ENCODE assay signal across 20 mouse cellular contexts in the genomic region with DNA sequence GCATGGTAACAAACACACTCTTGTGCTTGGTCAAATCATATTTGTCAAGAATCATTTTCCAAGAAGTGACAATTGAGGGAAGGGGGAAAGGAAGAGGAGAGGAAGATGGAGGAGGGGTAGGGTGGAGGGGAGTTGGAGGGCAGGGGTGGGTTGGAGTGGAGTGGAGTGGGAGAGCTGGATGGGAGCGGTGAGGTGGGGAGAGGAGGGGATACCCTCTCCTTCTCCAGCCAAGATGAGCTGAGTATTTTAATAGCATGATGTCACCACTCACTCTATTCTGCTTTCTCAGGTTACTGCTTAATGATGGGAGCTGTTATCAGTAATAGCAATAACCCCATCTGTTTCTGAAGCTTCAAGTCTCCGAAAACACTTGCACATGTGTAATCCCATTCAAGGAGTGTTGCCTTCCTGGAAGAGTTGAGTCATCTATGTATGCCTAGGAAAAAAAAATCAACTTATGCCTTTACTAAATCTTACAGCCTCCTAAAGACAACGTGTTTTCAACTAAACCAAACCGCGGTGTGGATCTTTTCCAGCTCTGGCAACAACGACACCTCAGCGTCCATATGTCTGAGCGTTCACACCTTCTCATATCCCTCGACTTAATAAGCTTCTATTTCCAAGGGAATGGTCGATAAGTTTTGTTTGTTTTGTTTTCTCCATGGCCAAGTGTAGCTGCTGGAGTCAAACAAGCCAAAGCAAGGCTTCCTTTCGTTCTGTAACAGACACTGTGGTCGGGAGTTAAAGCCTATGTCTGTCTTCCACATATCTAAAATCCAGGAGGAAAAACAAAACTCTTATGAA.
A peak's percentile ranks its signal among the peaks of the same experiment; 100 is the strongest.
DNase-seq lines count a peak whose midpoint lies in the region; ATAC-seq and TF ChIP-seq lines count a peak whose summit lies in the region.
"Had no signal": no experiment of that assay in that cellular context is flagged by ENCODE, and none has a peak within 500 bp of the region (broad histone marks: within the 10 kb centered on the region; RNA-seq: fewer than 3 reads in every experiment).

No protein-coding gene starts in this region.

- H3K4me3 ChIP-seq in heart, embryonic 13.5 days, result no peak overlapping the region
- H3K4me3 ChIP-seq in kidney, postnatal 0 days (replicated peaks; ENCODE audit: low read depth, low read length), result no peak overlapping the region
- H3K4me3 ChIP-seq in embryonic fibroblast, embryonic 13.5 days (ENCODE audit: insufficient read depth, low read length), result no peak overlapping the region
- H3K4me3 ChIP-seq: hindbrain, embryonic 12.5 days; left cerebral cortex, adult 2 months; midbrain, embryonic 12.5 days; neural tube, embryonic 13.5 days had no signal

- no peak for ATAC-seq in heart, embryonic 13.5 days (ENCODE audit: extremely low read depth, insufficient number of reproducible peaks, low FRiP score, low TSS enrichment)
- no peak for ATAC-seq in kidney, postnatal 0 days (replicated peaks; ENCODE audit: low FRiP score, low read depth)
- ATAC-seq: CD4-positive, CD25-positive, alpha-beta regulatory T cell, adult 4 months; inflammation-experienced regulatory T-cells, adult 6 months had no signal

- H3K9ac ChIP-seq in heart, embryonic 13.5 days, result no peak overlapping the region
- no peak overlapping the region for H3K9ac ChIP-seq in kidney, postnatal 0 days (ENCODE audit: low read depth, low read length)
- H3K9ac ChIP-seq: hindbrain, embryonic 12.5 days; midbrain, embryonic 12.5 days; neural tube, embryonic 13.5 days had no signal

- no peak for TF ChIP-seq CTCF in kidney, postnatal 0 days (IDR thresholded peaks at IDR 0.05; ENCODE audit: low read depth)
- TF ChIP-seq CTCF in brain, embryonic 14.5 days (IDR thresholded peaks at IDR 0.05; ENCODE audit: borderline replicate concordance, extremely low read depth, insufficient read depth, insufficient read length), result no peak
- TF ChIP-seq CTCF in embryonic fibroblast, embryonic 13.5 days (IDR thresholded peaks at IDR 0.05; ENCODE audit: borderline replicate concordance, insufficient read depth, low read length), result no peak

- no peak overlapping the region for H3K4me2 ChIP-seq in heart, embryonic 13.5 days
- H3K4me2 ChIP-seq in kidney, postnatal 0 days (ENCODE audit: low read length), result no peak overlapping the region
- H3K4me2 ChIP-seq: hindbrain, embryonic 12.5 days; midbrain, embryonic 12.5 days; neural tube, embryonic 13.5 days had no signal

- H3K4me1 ChIP-seq in heart, embryonic 13.5 days, result peaks cover 17% of the 10 kb centered on the region
- 0 out of 2 replicates have a peak, but pooled peaks cover 5% of the 10 kb centered on the region for H3K4me1 ChIP-seq in kidney, postnatal 0 days (replicated peaks; ENCODE audit: insufficient read depth, low read length)
- peaks cover 11% of the 10 kb centered on the region for H3K4me1 ChIP-seq in embryonic fibroblast, embryonic 13.5 days (ENCODE audit: control insufficient read depth, insufficient read depth, low read length)
- H3K4me1 ChIP-seq: midbrain, embryonic 12.5 days; neural tube, embryonic 13.5 days had no signal

- TF ChIP-seq POLR2A in brain, embryonic 14.5 days (IDR thresholded peaks at IDR 0.05; ENCODE audit: borderline replicate concordance, extremely low read depth, insufficient read depth, insufficient read length, poor library complexity, severe bottlenecking), result no peak
- TF ChIP-seq POLR2A in embryonic fibroblast, embryonic 13.5 days (IDR thresholded peaks at IDR 0.05; ENCODE audit: low read depth, low read length), result no peak

- WGBS in heart, embryonic 13.5 days, result 51% methylated on average over 12 of the region's 12 CpGs
- 45% methylated on average over 12 of the region's 12 CpGs for WGBS in kidney, postnatal 0 days

- H3K36me3 ChIP-seq in heart, embryonic 13.5 days, result no peaks in the 10 kb centered on the region
- H3K36me3 ChIP-seq in kidney, postnatal 0 days (ENCODE audit: insufficient read depth, low read length), result no peaks in the 10 kb centered on the region
- H3K36me3 ChIP-seq: G1E; hindbrain, embryonic 12.5 days; midbrain, embryonic 12.5 days; neural tube, embryonic 13.5 days had no signal

- DNase-seq in heart, postnatal 14 days, result no peak
- DNase-seq in kidney, postnatal 0 days (ENCODE audit: low spot score), result peak; percentile 41
- DNase-seq in kidney, postnatal 14 days, result no peak
- peak; percentile 42 for DNase-seq in brain, embryonic 14.5 days (ENCODE audit: low read depth)
- no peak for DNase-seq in ovary, postnatal 14 days (ENCODE audit: low spot score)
- DNase-seq: cerebellum, postnatal 25 days; gastrocnemius, postnatal 25 days; kidney, postnatal 10 days; lung, adult 2 months; right cerebral cortex, postnatal 14 days; thymus, postnatal 14 days had no signal

- intact Hi-C loops in heart, postnatal 14 days (cut with DNase I), result no loop called here

- 0 out of 2 replicates have a peak overlapping the region, but pooled peaks have one; percentile 2 for H3K27ac ChIP-seq in heart, embryonic 13.5 days (replicated peaks)
- no peak overlapping the region for H3K27ac ChIP-seq in kidney, postnatal 0 days
- H3K27ac ChIP-seq in embryonic fibroblast, embryonic 13.5 days (ENCODE audit: insufficient read depth, low read length), result peak overlapping the region; percentile 61; the same call in 1 of the 2 replicates
- H3K27ac ChIP-seq: hindbrain, embryonic 12.5 days; left cerebral cortex, adult 2 months; midbrain, embryonic 12.5 days; neural tube, embryonic 13.5 days had no signal

- no peaks in the 10 kb centered on the region for H3K9me3 ChIP-seq in heart, embryonic 13.5 days
- H3K9me3 ChIP-seq in kidney, postnatal 0 days (replicated peaks; ENCODE audit: low read length), result no peaks in the 10 kb centered on the region
- H3K9me3 ChIP-seq: hindbrain, embryonic 12.5 days; midbrain, embryonic 12.5 days; neural tube, embryonic 13.5 days had no signal

- H3K27me3 ChIP-seq in heart, embryonic 13.5 days (replicated peaks), result 0 out of 2 replicates have a peak, but pooled peaks cover 2% of the 10 kb centered on the region
- no peaks in the 10 kb centered on the region for H3K27me3 ChIP-seq in kidney, postnatal 0 days (ENCODE audit: insufficient read depth, low read length)
- H3K27me3 ChIP-seq: hindbrain, embryonic 12.5 days; midbrain, embryonic 12.5 days; neural tube, embryonic 13.5 days had no signal

Comparison
In these comparisons a context has a peak if more than half of its experiments do, and no peak if none do; other contexts are left out.
1. DNase-seq: peak in kidney, postnatal 0 days (single experiment) and brain, embryonic 14.5 days (single experiment); none in heart, postnatal 14 days (0 of 2), kidney, postnatal 14 days (single experiment) and ovary, postnatal 14 days (single experiment).